Mouse (Mus musculus) lung, postnatal 0 days (tissue): ENCODE measurements at regions not wholly inside any gene's neighbourhood (a gene's known extent, or its start where the extent isn't known, plus 50 kb on each side); places are given as distances from the start of the nearest gene placed in this dataset.
"Not testable (repeated sequence)": the region's sequence is repeated elsewhere in the genome, so short reads cannot be mapped to it uniquely, and the experiment has no call there.

Experiments
- ATAC-seq: fragments of 200-750 bp; cut with Nextera tagmentation; 2 replicates; pipeline ENCODE4 v1.8.0; 2017; ENCODE audit warnings: moderate library complexity
- DNase-seq: peaks from one replicate; pipeline ENCODE4 v3.0.0-alpha.2; 2016; ENCODE audit warnings: low spot score
- H3K27ac ChIP-seq: fragments of 300-500 bp; sonication (generic); 2 replicates; pipeline ENCODE4 v1.5.1; 2014; ENCODE audit warnings: antibody characterized with exemption, mild to moderate bottlenecking, low read length, mixed read lengths
- H3K27me3 ChIP-seq: fragments of 300-500 bp; sonication (generic); replicated peaks from 2 replicates; pipeline ENCODE4 v1.6.1; 2014; ENCODE audit warnings: low read length, mixed read lengths; ENCODE audit not compliant: insufficient read depth
- H3K36me3 ChIP-seq: fragments of 300-500 bp; sonication (generic); 2 replicates; pipeline ENCODE4 v1.6.1; 2014; ENCODE audit warnings: low read length, mixed read lengths; ENCODE audit not compliant: insufficient read depth
- H3K4me1 ChIP-seq: fragments of 300-500 bp; sonication (generic); 2 replicates; pipeline ENCODE4 v1.6.1; 2014; ENCODE audit warnings: antibody characterized with exemption, low read depth, low read length, mixed read lengths; ENCODE audit not compliant: insufficient read depth
- H3K4me2 ChIP-seq: fragments of 300-500 bp; sonication (generic); replicated peaks from 2 replicates; pipeline ENCODE4 v1.6.1; 2014; ENCODE audit warnings: low read depth, mild to moderate bottlenecking, low read length, moderate library complexity, mixed read lengths
- H3K4me3 ChIP-seq: fragments of 300-500 bp; sonication (generic); 2 replicates; pipeline ENCODE4 v1.5.1; 2014; ENCODE audit warnings: low read depth, low read length
- H3K9ac ChIP-seq: fragments of 300-500 bp; sonication (generic); replicated peaks from 2 replicates; pipeline ENCODE4 v1.6.1; 2014; ENCODE audit warnings: low read depth, mild to moderate bottlenecking
- H3K9me3 ChIP-seq: fragments of 300-500 bp; sonication (generic); 2 replicates; pipeline ENCODE4 v1.6.1; 2016; ENCODE audit warnings: low read length, mixed read lengths
- CTCF ChIP-seq: IDR thresholded peaks from 2 replicates; pipeline ENCODE4 v1.5.1; 2016; ENCODE audit warnings: antibody characterized with exemption, mild to moderate bottlenecking
- EP300 ChIP-seq: IDR thresholded peaks from 2 replicates; pipeline ENCODE4 v1.6.1; 2016; ENCODE audit warnings: antibody characterized with exemption, mild to moderate bottlenecking, control low read depth
- WGBS: fragments of 180-500 bp; shearing (Covaris S2); extraction: QIAGEN DNeasy Blood & Tissue Kit; methylation state at CpG from one replicate; pipeline ENCODE4 v1.1.7; 2014; 5-methylcytosine and 5-hydroxymethylcytosine counted together

- Histone ChIP-seq H3K9ac (no peak overlapping the region), H3K4me2 (no peak overlapping the region), H3K36me3 (no peaks in the 10 kb centered on the region), H3K4me3 (no peak overlapping the region), H3K4me1 (no peaks in the 10 kb centered on the region), H3K9me3 (no peaks in the 10 kb centered on the region), H3K27me3 (no peaks in the 10 kb centered on the region), H3K27ac (no peak overlapping the region)
- WGBS, result 35% methylated on average over 4 of the region's 4 CpGs
- TF ChIP-seq EP300 (no peak), CTCF (no peak)
- no peak for DNase-seq
- ATAC-seq, result no peak
These were observed 510.1 kb downstream of the Hace1 start for GRCm38 (mm10) chr10:46087766-46088165.

- ATAC-seq, result no peak
- no peak for TF ChIP-seq EP300
- TF ChIP-seq CTCF, result no peak
- H3K4me3 ChIP-seq, result no peak overlapping the region
- H3K4me1 ChIP-seq, result no peaks in the 10 kb centered on the region
- H3K36me3 ChIP-seq, result no peaks in the 10 kb centered on the region
- H3K9ac ChIP-seq, result no peak overlapping the region
- no peak overlapping the region for H3K4me2 ChIP-seq
- no peaks in the 10 kb centered on the region for H3K9me3 ChIP-seq
- no peak overlapping the region for H3K27ac ChIP-seq
- DNase-seq, result no peak
- H3K27me3 ChIP-seq, result no peaks in the 10 kb centered on the region
These were observed 523.2 kb downstream of the Hace1 start for GRCm38 (mm10) chr10:46100837-46101236.

GRCm38 (mm10) chr10:46108810-46109209 lies 531.2 kb downstream of the Hace1 start:
- no peaks in the 10 kb centered on the region for H3K4me1 ChIP-seq
- DNase-seq (no peak), ATAC-seq (no peak)
- WGBS, result 70% methylated on average over 4 of the region's 4 CpGs
- no peak overlapping the region for H3K4me3 ChIP-seq
- no peak for TF ChIP-seq EP300
- no peak for TF ChIP-seq CTCF
- no peaks in the 10 kb centered on the region for H3K9me3 ChIP-seq
- H3K27ac ChIP-seq, result no peak overlapping the region
- H3K9ac ChIP-seq, result no peak overlapping the region
- no peaks in the 10 kb centered on the region for H3K36me3 ChIP-seq
- H3K27me3 ChIP-seq, result no peaks in the 10 kb centered on the region
- no peak overlapping the region for H3K4me2 ChIP-seq

- H3K4me2 ChIP-seq, result no peak overlapping the region
- H3K4me1 ChIP-seq, result no peaks in the 10 kb centered on the region
- H3K9ac ChIP-seq, result no peak overlapping the region
- ATAC-seq (no peak), DNase-seq (no peak)
- WGBS, result 85% methylated on average over 5 of the region's 5 CpGs
- no peaks in the 10 kb centered on the region for H3K9me3 ChIP-seq
- H3K27ac ChIP-seq, result no peak overlapping the region
- TF ChIP-seq EP300 (no peak), CTCF (no peak)
- H3K36me3 ChIP-seq, result no peaks in the 10 kb centered on the region
- no peak overlapping the region for H3K4me3 ChIP-seq
- H3K27me3 ChIP-seq, result no peaks in the 10 kb centered on the region
These were observed 537.1 kb downstream of the Hace1 start for GRCm38 (mm10) chr10:46114631-46115130.

- 80% methylated on average over 2 of the region's 2 CpGs for WGBS
- not testable (repeated sequence) for H3K27me3 ChIP-seq, H3K9ac ChIP-seq, H3K36me3 ChIP-seq, H3K4me3 ChIP-seq, H3K4me1 ChIP-seq, DNase-seq, H3K9me3 ChIP-seq, ATAC-seq, H3K4me2 ChIP-seq, H3K27ac ChIP-seq
These were observed 544.8 kb downstream of the Hace1 start for GRCm38 (mm10) chr10:46122409-46122808.

GRCm38 (mm10) chr10:46123795-46124194 lies 546.2 kb downstream of the Hace1 start:
- Histone ChIP-seq H3K27ac (no peak overlapping the region), H3K36me3 (no peaks in the 10 kb centered on the region), H3K9ac (no peak overlapping the region), H3K9me3 (no peaks in the 10 kb centered on the region), H3K4me2 (no peak overlapping the region), H3K4me1 (no peaks in the 10 kb centered on the region), H3K27me3 (no peaks in the 10 kb centered on the region), H3K4me3 (no peak overlapping the region)
- ATAC-seq (no peak), DNase-seq (no peak)
- TF ChIP-seq EP300 (no peak), CTCF (no peak)

- WGBS, result 59% methylated on average over 2 of the region's 2 CpGs
- DNase-seq (no peak), ATAC-seq (no peak)
- H3K27me3 ChIP-seq, result no peaks in the 10 kb centered on the region
- TF ChIP-seq CTCF, result no peak
- TF ChIP-seq EP300, result no peak
- no peaks in the 10 kb centered on the region for H3K9me3 ChIP-seq
- H3K4me3 ChIP-seq, result no peak overlapping the region
- H3K4me2 ChIP-seq, result no peak overlapping the region
- no peaks in the 10 kb centered on the region for H3K4me1 ChIP-seq
- no peaks in the 10 kb centered on the region for H3K36me3 ChIP-seq
- no peak overlapping the region for H3K27ac ChIP-seq
- no peak overlapping the region for H3K9ac ChIP-seq
These were observed 557.6 kb downstream of the Hace1 start for GRCm38 (mm10) chr10:46135120-46135748.
